Mouse (Mus musculus) kidney, embryonic 15.5 days (tissue): Measurements from ENCODE around the gene Olfr1428. TPM values are rescaled to one million over a fixed set of nuclear protein-coding genes. Genes with fewer than 3 reads are reported as not detected.
"Not testable (repeated sequence)": the region's sequence is repeated elsewhere in the genome, so short reads cannot be mapped to it uniquely, and the experiment has no call there.

Experiments used
- ATAC-seq: fragments of 200-750 bp; cut with Nextera tagmentation; replicated peaks from 2 replicates; pipeline ENCODE4 v1.8.0; 2017; ENCODE audit warnings: moderate TSS enrichment; ENCODE audit not compliant: low FRiP score
- H3K27ac ChIP-seq: fragments of 300-500 bp; sonication (generic); 2 replicates; pipeline ENCODE4 v1.5.1; 2015; ENCODE audit warnings: mild to moderate bottlenecking, inconsistent platforms
- H3K27me3 ChIP-seq: fragments of 300-500 bp; sonication (generic); 2 replicates; pipeline ENCODE4 v1.6.1; 2015; ENCODE audit warnings: inconsistent platforms
- H3K36me3 ChIP-seq: fragments of 300-500 bp; sonication (generic); 2 replicates; pipeline ENCODE4 v1.6.1; 2015; ENCODE audit warnings: inconsistent platforms
- H3K4me1 ChIP-seq: fragments of 300-500 bp; sonication (generic); 2 replicates; pipeline ENCODE4 v1.6.1; 2015; ENCODE audit warnings: inconsistent platforms
- H3K4me2 ChIP-seq: fragments of 300-500 bp; sonication (generic); 2 replicates; pipeline ENCODE4 v1.6.1; 2015; ENCODE audit warnings: moderate library complexity, mild to moderate bottlenecking, inconsistent platforms
- H3K4me3 ChIP-seq: fragments of 300-500 bp; sonication (generic); replicated peaks from 2 replicates; pipeline ENCODE4 v1.5.1; 2015; ENCODE audit warnings: mild to moderate bottlenecking, inconsistent platforms
- H3K9ac ChIP-seq: fragments of 300-500 bp; sonication (generic); 2 replicates; pipeline ENCODE4 v1.6.1; 2015; ENCODE audit warnings: mild to moderate bottlenecking, inconsistent platforms
- H3K9me3 ChIP-seq: fragments of 300-500 bp; sonication (generic); replicated peaks from 2 replicates; pipeline ENCODE4 v1.6.1; 2016; ENCODE audit warnings: inconsistent platforms
- WGBS: fragments of 180-500 bp; shearing (Covaris S2); methylation state at CpG from one replicate; pipeline ENCODE4 v1.1.7; 2015; ENCODE audit warnings: mixed read lengths; 5-methylcytosine and 5-hydroxymethylcytosine counted together
- polyA plus RNA-seq: library from polyadenylated mRNA; unstranded; fragments of >200 nt; fragmentation: Nextera tagmentation; extraction: Ambion mirVana; gene quantifications from 2 replicates; pipeline ENCODE4 v1.2.1, GENCODE M21; 2015

Olfr1428 gene
- not detected in 2 replicates for polyA plus RNA-seq

DNA sequence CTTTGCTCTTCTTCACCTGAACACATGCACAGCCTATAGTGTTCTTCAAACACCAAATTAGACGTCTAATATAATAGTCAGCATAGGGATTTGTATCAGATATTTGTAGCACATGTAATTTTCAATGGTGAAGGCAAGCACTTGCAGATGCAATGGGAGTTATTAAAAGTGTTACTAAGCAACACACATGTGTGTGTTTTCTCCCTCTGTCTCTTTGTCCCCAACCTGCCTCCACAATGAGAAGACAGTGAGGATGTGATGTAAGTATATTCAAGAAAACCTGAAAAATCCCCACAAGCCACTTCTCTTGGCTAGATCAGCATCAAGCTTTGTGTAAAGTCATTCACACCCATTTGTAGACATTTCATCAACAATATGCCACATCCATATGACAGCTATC lies at the start of gene Olfr1428:
Gene Olfr1428, minus strand, starts transcription at position 101 of the 400 bp plus-strand sequence.
- Histone ChIP-seq H3K27me3 (no peaks in the 10 kb centered on the region), H3K4me3 (no peak within 1 kb of the TSS), H3K9me3 (no peaks in the 10 kb centered on the region), H3K4me2 (no peak within 1 kb of the TSS), H3K9ac (no peak within 1 kb of the TSS), H3K27ac (no peak within 1 kb of the TSS), H3K36me3 (no peaks in the 10 kb centered on the region), H3K4me1 (no peaks in the 10 kb centered on the region)
- no peak for ATAC-seq
- WGBS, result 77% methylated on average over 1 of the region's 1 CpGs

DNA sequence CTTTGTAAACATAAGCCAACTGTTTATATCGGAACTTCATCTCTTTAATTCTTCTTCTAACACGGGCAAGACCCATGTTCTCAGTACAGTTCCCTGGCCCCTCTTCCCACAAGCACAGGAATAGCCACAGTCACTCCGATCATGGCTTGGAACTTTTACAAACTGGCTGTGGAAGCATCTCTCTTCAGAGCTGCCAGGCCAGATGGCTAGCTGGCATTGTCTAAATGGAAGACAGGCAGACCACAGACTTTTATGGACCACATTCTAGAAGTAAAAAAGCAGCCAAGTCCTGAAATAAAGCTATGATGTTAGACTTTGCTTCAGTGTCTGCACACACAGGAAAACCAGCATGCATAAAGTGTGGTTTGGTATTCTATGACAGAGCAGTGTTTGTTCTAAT lies 29.8 kb upstream of the Olfr1428 start:
- Histone ChIP-seq H3K9ac (no peak overlapping the region), H3K27ac (no peak overlapping the region), H3K36me3 (no peaks in the 10 kb centered on the region), H3K4me2 (no peak overlapping the region), H3K4me1 (no peaks in the 10 kb centered on the region), H3K27me3 (no peaks in the 10 kb centered on the region), H3K9me3 (no peaks in the 10 kb centered on the region), H3K4me3 (no peak overlapping the region)
- WGBS, result 90% methylated on average over 3 of the region's 3 CpGs
- ATAC-seq, result no peak

DNA sequence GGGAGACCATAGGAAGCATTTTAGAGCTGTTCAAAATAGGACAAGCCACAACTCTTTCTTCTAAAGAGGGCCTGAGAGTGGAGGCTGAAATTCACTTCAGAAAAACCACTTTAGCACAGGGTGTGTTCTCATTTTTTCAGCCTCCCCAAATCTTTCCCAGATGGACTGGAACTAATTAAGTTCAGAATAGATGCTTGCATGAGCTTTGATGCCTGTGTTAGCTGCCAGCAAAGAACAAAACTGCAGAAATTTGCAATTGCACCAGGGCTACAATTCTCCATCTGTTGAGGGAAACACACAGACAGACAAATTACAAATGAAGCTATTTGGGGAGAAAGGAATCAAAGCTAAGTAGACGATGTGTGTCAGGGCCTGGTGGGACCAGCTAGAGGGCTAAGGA lies 27.7 kb upstream of the Olfr1428 start:
- Histone ChIP-seq H3K4me1 (no peaks in the 10 kb centered on the region), H3K4me2 (no peak overlapping the region), H3K27ac (no peak overlapping the region), H3K9ac (no peak overlapping the region), H3K27me3 (no peaks in the 10 kb centered on the region), H3K4me3 (no peak overlapping the region), H3K9me3 (no peaks in the 10 kb centered on the region), H3K36me3 (no peaks in the 10 kb centered on the region)
- no peak for ATAC-seq
- WGBS, result 57% methylated on average over 1 of the region's 1 CpGs

DNA sequence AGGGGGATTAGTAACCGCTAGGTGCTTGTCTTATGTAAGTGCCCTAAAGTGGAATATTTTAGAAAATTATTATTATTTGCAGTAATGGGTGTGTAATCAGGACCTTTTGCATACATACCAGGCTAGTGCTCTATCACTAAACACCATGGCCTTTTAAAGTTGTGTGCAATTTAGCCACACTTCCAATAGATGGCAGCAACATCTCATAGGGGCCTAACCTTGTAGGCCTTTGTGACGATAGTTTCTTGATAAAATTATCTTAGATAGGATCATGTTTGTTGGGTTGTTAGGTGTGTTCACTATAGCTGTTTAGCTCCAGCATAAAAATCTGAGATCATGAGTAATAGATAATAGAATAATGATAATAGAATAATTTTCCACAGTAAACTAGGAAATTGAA lies 18.6 kb upstream of the Olfr1428 start:
- ATAC-seq, result no peak
- WGBS, result 34% methylated on average over 2 of the region's 2 CpGs

DNA sequence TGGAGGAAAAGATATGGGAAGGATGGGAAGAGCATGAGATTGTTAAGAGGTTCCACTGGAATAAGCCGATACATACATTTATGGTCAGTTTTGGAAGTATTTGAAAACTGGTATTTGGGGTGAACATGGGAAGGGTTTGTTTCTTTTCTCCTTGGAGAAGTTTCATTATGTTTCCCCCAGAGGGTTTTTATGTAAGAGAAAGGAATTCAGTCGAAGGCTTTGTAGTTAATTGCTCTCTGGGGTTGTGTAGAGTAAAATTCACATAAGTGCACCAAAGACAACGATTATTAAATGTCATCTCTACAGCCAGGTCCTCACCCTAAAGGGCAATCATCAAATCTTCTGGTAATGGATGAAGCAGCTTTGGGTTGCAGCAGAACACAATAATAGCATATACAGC lies 7.4 kb upstream of the Olfr1428 start, which contains the start of gene Olfr76:
Gene Olfr76, minus strand, starts transcription at position 101 of the 400 bp plus-strand sequence.
- ATAC-seq, result no peak
- 77% methylated on average over 3 of the region's 3 CpGs for WGBS

More for the DNA sequence above, 18.6 kb upstream of the Olfr1428 start:
- no peak overlapping the region for H3K27ac ChIP-seq
- H3K4me1 ChIP-seq, result no peaks in the 10 kb centered on the region
- no peak overlapping the region for H3K4me3 ChIP-seq
- H3K9me3 ChIP-seq, result no peaks in the 10 kb centered on the region
- no peaks in the 10 kb centered on the region for H3K27me3 ChIP-seq
- no peak overlapping the region for H3K4me2 ChIP-seq
- no peaks in the 10 kb centered on the region for H3K36me3 ChIP-seq
- H3K9ac ChIP-seq, result no peak overlapping the region

DNA sequence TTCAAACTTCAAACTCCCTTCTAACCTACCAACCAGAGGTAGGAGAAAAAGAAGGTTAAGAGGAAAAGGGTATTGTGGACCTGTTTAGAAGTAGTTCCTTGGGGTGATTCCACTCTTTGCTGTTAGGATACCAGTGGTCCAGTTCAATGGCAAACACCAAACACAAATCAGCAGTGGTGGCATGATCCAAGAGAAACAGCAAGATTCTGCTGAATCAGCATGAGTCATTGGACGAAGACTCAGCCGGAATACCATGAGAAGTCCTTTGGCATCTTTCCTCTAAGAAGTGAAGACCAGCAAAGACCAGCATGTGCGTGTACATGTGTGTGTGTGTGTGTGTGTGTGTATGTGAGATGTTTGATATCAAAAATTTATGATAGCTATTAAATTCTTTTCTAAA lies 767 bp upstream of the Olfr1428 start:
- Histone ChIP-seq H3K4me3 (no peak overlapping the region), H3K36me3 (no peaks in the 10 kb centered on the region), H3K4me2 (no peak overlapping the region), H3K4me1 (no peaks in the 10 kb centered on the region), H3K9me3 (no peaks in the 10 kb centered on the region), H3K27ac (no peak overlapping the region), H3K27me3 (no peaks in the 10 kb centered on the region), H3K9ac (no peak overlapping the region)
- ATAC-seq, result no peak
- 89% methylated on average over 3 of the region's 3 CpGs for WGBS

More for the DNA sequence above, 7.4 kb upstream of the Olfr1428 start, which contains the start of gene Olfr76:
- no peaks in the 10 kb centered on the region for H3K36me3 ChIP-seq
- H3K27me3 ChIP-seq, result no peaks in the 10 kb centered on the region
- H3K4me3 ChIP-seq, result no peak within 1 kb of the TSS
- H3K9me3 ChIP-seq, result no peaks in the 10 kb centered on the region
- H3K9ac ChIP-seq, result no peak within 1 kb of the TSS
- H3K4me1 ChIP-seq, result no peaks in the 10 kb centered on the region
- no peak within 1 kb of the TSS for H3K4me2 ChIP-seq
- H3K27ac ChIP-seq, result no peak within 1 kb of the TSS

DNA sequence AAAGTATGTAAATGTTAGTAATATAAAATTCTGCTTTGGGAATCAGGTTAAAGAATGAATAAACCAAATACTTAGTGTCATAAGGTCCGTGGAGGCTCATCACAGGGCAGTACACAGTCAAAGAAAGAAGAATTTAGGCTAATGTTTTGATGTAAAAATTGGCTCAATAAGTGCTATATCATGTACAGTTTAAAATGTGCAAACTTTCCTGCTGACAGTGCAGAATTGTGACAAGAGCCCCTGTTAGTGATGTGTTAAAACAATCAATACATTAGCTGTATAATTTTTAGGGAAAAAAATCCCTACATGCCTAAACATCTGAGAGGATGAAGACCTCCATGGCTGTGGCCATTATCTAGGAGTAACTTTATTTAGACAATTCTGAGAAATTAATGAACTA lies 1.9 kb downstream of the Olfr1428 start:
- Histone ChIP-seq H3K27ac (no peak overlapping the region), H3K27me3 (no peaks in the 10 kb centered on the region), H3K9ac (no peak overlapping the region), H3K4me1 (no peaks in the 10 kb centered on the region), H3K4me2 (no peak overlapping the region), H3K36me3 (no peaks in the 10 kb centered on the region), H3K9me3 (no peaks in the 10 kb centered on the region), H3K4me3 (no peak overlapping the region)
- 56% methylated on average over 1 of the region's 1 CpGs for whole genome bisulfite sequencing
- ATAC-seq, result no peak

DNA sequence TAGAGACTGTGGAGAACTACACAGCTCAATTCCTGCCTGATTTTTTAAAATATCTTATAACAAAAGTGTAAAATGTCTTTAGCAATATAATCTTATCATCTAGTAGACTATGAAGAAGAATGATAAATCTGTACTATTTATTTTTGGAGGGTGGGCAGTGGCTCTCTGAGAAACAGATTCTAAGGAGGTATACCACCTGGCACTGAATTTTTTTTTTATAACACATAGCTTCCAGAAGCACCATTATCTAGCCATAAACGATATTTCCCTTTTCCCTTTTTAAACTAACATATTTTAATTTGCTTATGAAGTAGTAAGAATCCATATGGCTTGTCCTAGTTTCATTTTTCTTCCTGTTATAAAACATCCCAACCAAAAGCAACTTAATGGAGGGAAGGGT lies 11.2 kb downstream of the Olfr1428 start:
- no peak for ATAC-seq
- H3K36me3 ChIP-seq, result no peaks in the 10 kb centered on the region
- 70% methylated on average over 1 of the region's 1 CpGs for WGBS
- no peak overlapping the region for H3K27ac ChIP-seq
- no peak overlapping the region for H3K9ac ChIP-seq
- H3K9me3 ChIP-seq, result no peaks in the 10 kb centered on the region
- H3K4me2 ChIP-seq, result no peak overlapping the region
- no peaks in the 10 kb centered on the region for H3K4me1 ChIP-seq
- no peak overlapping the region for H3K4me3 ChIP-seq
- no peaks in the 10 kb centered on the region for H3K27me3 ChIP-seq

DNA sequence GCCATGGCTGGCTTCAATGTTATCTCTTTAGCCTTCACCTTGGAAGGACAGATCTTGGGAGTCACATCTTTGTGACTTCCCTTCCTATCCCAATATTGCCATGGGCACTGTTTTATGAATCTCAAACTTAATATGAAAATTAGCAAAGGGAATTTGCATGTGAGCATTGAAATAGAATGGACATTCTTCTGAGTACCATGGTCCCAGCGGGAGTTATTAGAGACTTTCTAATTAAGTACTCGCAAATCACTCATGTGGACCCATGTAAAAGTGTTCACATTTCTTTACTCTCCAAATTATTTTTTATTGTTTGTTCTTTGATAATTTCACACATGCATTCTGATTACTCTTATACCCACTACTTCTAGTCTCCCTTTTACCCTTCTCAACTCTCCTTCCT lies 12.5 kb downstream of the Olfr1428 start, which contains the start of gene Olfr1427:
Gene Olfr1427, minus strand, starts transcription at position 101 of the 400 bp plus-strand sequence.
- Histone ChIP-seq H3K9me3 (no peaks in the 10 kb centered on the region), H3K27ac (no peak within 1 kb of the TSS), H3K36me3 (no peaks in the 10 kb centered on the region), H3K27me3 (no peaks in the 10 kb centered on the region), H3K9ac (no peak within 1 kb of the TSS), H3K4me1 (no peaks in the 10 kb centered on the region), H3K4me3 (no peak within 1 kb of the TSS), H3K4me2 (no peak within 1 kb of the TSS)
- ATAC-seq, result no peak
- WGBS, result 92% methylated on average over 2 of the region's 2 CpGs

DNA sequence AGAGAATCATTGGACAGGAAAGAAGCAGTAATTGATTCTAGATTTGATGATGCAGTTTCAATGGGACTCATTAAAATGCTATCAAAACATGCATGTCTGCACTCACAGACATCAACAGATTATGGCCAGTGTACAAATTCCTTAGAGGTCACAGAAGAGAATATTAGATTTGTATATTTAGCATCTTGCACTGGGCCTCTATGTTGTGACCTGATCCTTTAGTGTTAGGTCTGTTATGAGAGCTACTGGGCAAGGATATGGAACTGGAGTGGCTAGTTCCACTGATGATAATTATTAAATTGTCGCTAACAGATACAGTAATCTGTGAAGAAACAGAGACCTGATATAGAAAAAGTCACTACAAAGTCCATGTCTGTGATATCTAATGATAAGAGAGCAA lies 23.8 kb downstream of the Olfr1428 start, which contains the start of gene Olfr1426:
Gene Olfr1426, minus strand, starts transcription at position 101 of the 400 bp plus-strand sequence.
- Histone ChIP-seq H3K4me2 (no peak within 1 kb of the TSS), H3K27me3 (no peaks in the 10 kb centered on the region), H3K36me3 (no peaks in the 10 kb centered on the region), H3K9ac (no peak within 1 kb of the TSS), H3K27ac (no peak within 1 kb of the TSS), H3K4me1 (no peaks in the 10 kb centered on the region), H3K4me3 (no peak within 1 kb of the TSS), H3K9me3 (no peaks in the 10 kb centered on the region)
- no peak for ATAC-seq
- 81% methylated on average over 1 of the region's 1 CpGs for WGBS

DNA sequence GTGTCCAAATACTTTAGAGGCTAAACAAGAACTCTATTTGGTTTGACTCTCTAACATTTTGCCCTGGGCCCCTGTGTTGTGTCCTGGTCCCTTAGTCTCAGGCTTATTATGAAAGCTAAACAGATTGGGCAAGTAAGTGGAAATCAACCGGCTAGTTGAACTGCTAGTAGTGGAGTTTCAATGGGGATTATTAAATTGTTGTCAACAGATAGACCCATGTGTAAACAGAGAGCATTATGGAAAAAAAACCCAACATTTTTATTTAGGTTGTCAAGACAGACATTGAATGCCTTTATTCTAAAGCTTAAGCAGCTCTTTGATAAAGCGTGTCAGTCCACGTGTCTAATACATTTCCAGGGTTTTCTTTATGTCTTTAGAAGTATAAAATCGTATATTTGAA lies 38.1 kb downstream of the Olfr1428 start, which contains the start of gene Olfr1425:
Gene Olfr1425, minus strand, starts transcription at position 101 of the 400 bp plus-strand sequence.
- H3K4me3 ChIP-seq, ATAC-seq, H3K27me3 ChIP-seq, H3K9me3 ChIP-seq, H3K27ac ChIP-seq, H3K4me2 ChIP-seq, H3K4me1 ChIP-seq, H3K9ac ChIP-seq, H3K36me3 ChIP-seq: not testable (repeated sequence)
- WGBS, result 84% methylated on average over 4 of the region's 4 CpGs

DNA sequence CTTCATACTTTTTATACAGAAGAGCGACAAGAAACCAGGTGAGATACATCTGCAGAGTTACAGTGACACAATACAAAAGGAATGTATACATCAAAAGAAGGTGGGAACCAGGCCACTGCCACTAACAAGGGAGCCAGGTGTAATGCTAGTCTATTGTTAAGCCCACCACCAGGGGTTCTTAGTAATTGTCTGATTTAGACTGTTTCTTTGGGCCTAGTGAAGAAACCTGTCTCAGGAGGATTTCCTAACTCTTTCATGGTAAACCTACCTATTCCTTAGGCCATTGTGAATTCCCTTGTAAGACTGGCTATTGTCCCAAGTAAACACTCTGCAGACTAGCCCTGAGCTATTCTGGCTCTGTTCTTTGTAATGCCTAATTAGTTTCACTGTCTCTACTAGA lies 46.2 kb downstream of the Olfr1428 start:
- not testable (repeated sequence) for H3K4me2 ChIP-seq, H3K9me3 ChIP-seq, H3K4me3 ChIP-seq, ATAC-seq, H3K27me3 ChIP-seq, H3K27ac ChIP-seq, H3K36me3 ChIP-seq, H3K4me1 ChIP-seq, H3K9ac ChIP-seq
- WGBS, result 89% methylated on average over 1 of the region's 1 CpGs

DNA sequence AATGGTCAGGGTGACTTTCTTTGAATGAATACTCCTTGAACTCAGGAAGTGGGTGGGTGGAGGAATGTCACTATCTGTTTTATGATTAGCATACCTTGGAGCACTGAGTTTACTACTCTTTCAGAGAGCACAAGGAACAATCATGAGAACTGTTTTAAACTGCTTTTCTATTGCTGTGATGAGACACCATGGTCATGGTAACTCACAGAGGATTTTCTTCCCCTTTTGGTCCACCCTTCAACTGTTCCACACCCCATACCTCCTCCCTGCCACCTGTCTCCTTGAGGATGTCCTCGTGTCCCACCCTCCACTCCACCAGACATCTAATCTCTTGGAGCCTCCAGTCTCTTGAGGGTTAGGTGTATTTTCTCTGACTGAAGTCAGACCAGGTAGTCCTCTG lies 47.9 kb downstream of the Olfr1428 start:
- not testable (repeated sequence) for H3K27me3 ChIP-seq, H3K4me3 ChIP-seq, H3K27ac ChIP-seq, H3K4me2 ChIP-seq, H3K9ac ChIP-seq, H3K9me3 ChIP-seq, H3K4me1 ChIP-seq, ATAC-seq, H3K36me3 ChIP-seq
- 74% methylated on average over 1 of the region's 1 CpGs for WGBS
